Mouse (Mus musculus) left cerebral cortex, postnatal 14 days (tissue): Measurements from ENCODE around the gene Dapk2. TPM values are rescaled to one million over a fixed set of nuclear protein-coding genes. Genes with fewer than 3 reads are reported as not detected.

ENCODE experiments used
- DNase-seq, 2 experiments: peaks; one replicate each; pipeline ENCODE4 v3.0.0; 2021 to 2022; ENCODE audit warnings: low spot score in 2 of 2, mixed read lengths in 1 of 2
- intact Hi-C: fragments of 180-260 bp; cut with DNase I; formaldehyde crosslinking; loops from one replicate; pipeline ENCODE4 v1.15.1; 2025
- total RNA-seq, 2 experiments: library from RNA; stranded (reverse); gene quantifications; 2 replicates each; pipeline ENCODE4 v1.2.3; 2021

Dapk2 gene
- total RNA-seq, 2 experiments from 2014 or later, result 2.4 to 5.8 TPM

- no peak for DNase-seq
- intact Hi-C loops, result no loop called here
Observed at GRCm38 (mm10) chr9:66179795-66180194, 21.8 kb downstream of the Dapk2 start.

GRCm38 (mm10) chr9:66181126-66181825 is 23.3 kb downstream of the Dapk2 start:
- intact Hi-C loops, result no loop called here
- no peak for DNase-seq

- no peak for DNase-seq
- intact Hi-C loops, result no loop called here
Observed at GRCm38 (mm10) chr9:66181826-66182678, 24.0 kb downstream of the Dapk2 start.

GRCm38 (mm10) chr9:66182679-66182993 is 24.6 kb downstream of the Dapk2 start:
- intact Hi-C loops, result no loop called here
- DNase-seq, result no peak

GRCm38 (mm10) chr9:66183023-66183422 is 25.0 kb downstream of the Dapk2 start:
- DNase-seq, result no peak
- intact Hi-C loops, result no loop called here

- DNase-seq, result no peak
- intact Hi-C loops, result no loop called here
Observed at GRCm38 (mm10) chr9:66184572-66184971, 26.5 kb downstream of the Dapk2 start.

GRCm38 (mm10) chr9:66186426-66186825 is 28.4 kb downstream of the Dapk2 start:
- intact Hi-C loops, result no loop called here
- DNase-seq, result no peak

- intact Hi-C loops, result no loop called here
- no peak for DNase-seq
Observed at GRCm38 (mm10) chr9:66189026-66189425, 31.0 kb downstream of the Dapk2 start.

- DNase-seq, result no peak
- intact Hi-C loops, result no loop called here
Observed at GRCm38 (mm10) chr9:66194003-66194402, 36.0 kb downstream of the Dapk2 start.

GRCm38 (mm10) chr9:66196561-66196960 is 38.5 kb downstream of the Dapk2 start:
- intact Hi-C loops, result no loop called here
- DNase-seq, result no peak

GRCm38 (mm10) chr9:66198533-66198932 is 40.5 kb downstream of the Dapk2 start:
- intact Hi-C loops, result no loop called here
- DNase-seq, result no peak

- DNase-seq, result no peak
- intact Hi-C loops, result no loop called here
Observed at GRCm38 (mm10) chr9:66199657-66200410, 41.8 kb downstream of the Dapk2 start.

GRCm38 (mm10) chr9:66200411-66200789 is 42.4 kb downstream of the Dapk2 start:
- DNase-seq, result no peak
- intact Hi-C loops, result no loop called here

- DNase-seq, result no peak
- intact Hi-C loops, result no loop called here
Observed at GRCm38 (mm10) chr9:66201665-66202064, 43.6 kb downstream of the Dapk2 start.

GRCm38 (mm10) chr9:66202463-66202862 is 44.4 kb downstream of the Dapk2 start:
- no peak for DNase-seq
- intact Hi-C loops, result no loop called here

GRCm38 (mm10) chr9:66205702-66206101 is 47.7 kb downstream of the Dapk2 start:
- DNase-seq, result peak in 1 of 2 experiments; percentile 7
- intact Hi-C loops, result no loop called here

- no peak for DNase-seq
- intact Hi-C loops, result no loop called here
Observed at GRCm38 (mm10) chr9:66206825-66207224, 48.8 kb downstream of the Dapk2 start.

GRCm38 (mm10) chr9:66211420-66211819 is 53.4 kb downstream of the Dapk2 start:
- intact Hi-C loops, result no loop called here
- no peak for DNase-seq

GRCm38 (mm10) chr9:66212088-66212487 is 54.1 kb downstream of the Dapk2 start:
- no peak for DNase-seq
- intact Hi-C loops, result no loop called here

GRCm38 (mm10) chr9:66212802-66213201 is 54.8 kb downstream of the Dapk2 start:
- intact Hi-C loops, result no loop called here
- no peak for DNase-seq
